In genomic region chr9:67883349-67883984, GRCm38 (mm10) we compare ENCODE assay signal across 12 mouse cellular contexts. TPM values are rescaled to one million over a fixed set of nuclear protein-coding genes. Genes with fewer than 3 reads are reported as not detected.
"Had no signal": no experiment of that assay in that cellular context is flagged by ENCODE, and none has a peak within 500 bp of the region (broad histone marks: within the 10 kb centered on the region; RNA-seq: fewer than 3 reads in every experiment).

No protein-coding gene starts in this region.

- ATAC-seq: lung, postnatal 0 days; midbrain, embryonic 13.5 days had no signal

- H3K9me3 ChIP-seq: limb, embryonic 10.5 days; liver, embryonic 15.5 days; midbrain, embryonic 13.5 days had no signal

- H3K27ac ChIP-seq: left cerebral cortex, adult 2 months; limb, embryonic 10.5 days; liver, embryonic 15.5 days; midbrain, embryonic 13.5 days had no signal

- H3K4me2 ChIP-seq: liver, embryonic 11.5 days; liver, embryonic 15.5 days; midbrain, embryonic 13.5 days had no signal

- DNase-seq: kidney, postnatal 10 days; lung, adult 2 months; lung, postnatal 36 days; right cerebral cortex, postnatal 14 days; thymus, postnatal 36 days had no signal

- H3K4me1 ChIP-seq: limb, embryonic 10.5 days; midbrain, embryonic 13.5 days had no signal

- H3K4me3 ChIP-seq: left cerebral cortex, adult 2 months; limb, embryonic 10.5 days; liver, embryonic 15.5 days; midbrain, embryonic 13.5 days had no signal

- H3K9ac ChIP-seq: liver, embryonic 15.5 days; midbrain, embryonic 13.5 days had no signal

- H3K27me3 ChIP-seq: liver, embryonic 15.5 days; midbrain, embryonic 13.5 days had no signal

RNA-seq across cellular contexts. Expression of gene C2cd4a, which starts 51.3 kb away (rescaled TPM):
- total RNA-seq: megakaryocyte progenitor cell, adult 5-6 weeks had no signal
